Mouse (Mus musculus) bone marrow macrophage, adult 2 months (primary cell): ENCODE data around the gene Ubr7.

Source experiments
- CTCF ChIP-seq: IDR thresholded peaks from 2 replicates; pipeline ENCODE4 v1.5.1; 2012; ENCODE audit warnings: low read depth, mild to moderate bottlenecking, low read length, moderate library complexity
- POLR2A ChIP-seq: IDR thresholded peaks from 2 replicates; pipeline ENCODE4 v1.6.1; 2012; ENCODE audit warnings: mild to moderate bottlenecking, low read depth, low read length, borderline replicate concordance

GRCm38 (mm10) chr12:102757055-102757688 lies 595 bp upstream of the Ubr7 start:
- TF ChIP-seq CTCF (no peak), POLR2A (0 out of 2 replicates have a peak, but pooled peaks have one; percentile 25)
